Mouse (Mus musculus): ENCODE measurements around the gene Acsm1. TPM values are rescaled to one million over a fixed set of nuclear protein-coding genes. Genes with fewer than 3 reads are reported as not detected.

Gene Acsm1
- polyA plus RNA-seq (2012): not detected in 2 replicates

DNA sequence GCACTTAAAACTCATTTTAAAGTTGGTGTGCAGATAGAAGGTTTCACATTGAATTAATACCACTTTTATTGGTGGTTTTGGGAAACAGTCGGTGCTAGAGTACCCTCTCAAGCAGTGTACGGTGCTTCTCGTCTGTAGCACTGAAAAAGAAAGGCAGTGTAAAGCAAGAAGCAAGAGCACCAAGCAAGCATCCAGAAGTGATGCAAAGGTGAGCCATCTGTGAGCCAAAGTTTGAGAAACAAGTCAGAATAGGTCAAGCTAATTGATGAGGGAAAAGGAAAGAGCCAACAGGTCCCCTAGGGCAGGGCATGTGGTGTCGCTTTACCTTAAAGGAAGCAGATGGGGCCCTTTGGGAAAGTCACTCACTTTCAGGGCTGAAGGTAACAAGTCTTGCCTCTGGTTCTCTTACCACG, at the start of gene Acsm1:
Acsm1 (plus strand) TSS at position 363 of the 413 bp plus-strand sequence.

GRCm38 (mm10) chr7:119689726-119690125, 82.9 kb downstream of the Acsm1 start, which contains the start of gene Acsm4:
Gene Acsm4 (plus strand): TSS chr7:119690026.

Other genes starting within 250 kb of the Acsm1 start
- gene Gp2, start 147.7 kb upstream of the Acsm1 start, polyA plus RNA-seq (2012): not detected in 2 replicates
- not detected in 2 replicates for gene Umod, start 127.7 kb upstream of the Acsm1 start, polyA plus RNA-seq (2012)
- gene Acsm5, start 87.6 kb upstream of the Acsm1 start, polyA plus RNA-seq (2012): not detected in 2 replicates
- not detected in 2 replicates for gene Pdilt, start 83.5 kb upstream of the Acsm1 start, polyA plus RNA-seq (2012)
- gene Acsm2, start 52.7 kb upstream of the Acsm1 start, polyA plus RNA-seq (2012): not detected in 2 replicates
- gene Acsm4, start 83.0 kb downstream of the Acsm1 start, polyA plus RNA-seq (2012): not detected in 2 replicates
- gene Thumpd1, start 113.8 kb downstream of the Acsm1 start, polyA plus RNA-seq (2012): 35.4 and 46.0 TPM in 2 replicates
- not detected in 2 replicates for gene Acsm3, start 153.9 kb downstream of the Acsm1 start, polyA plus RNA-seq (2012)
- 3.6 and 3.9 TPM in 2 replicates for gene Rexo5, start 187.0 kb downstream of the Acsm1 start, polyA plus RNA-seq (2012)
- gene Eri2, start 187.0 kb downstream of the Acsm1 start, polyA plus RNA-seq (2012): 0.40 and 0.69 TPM in 2 replicates

All from megakaryocyte-erythroid progenitor cell, adult 5 weeks (primary cell).